Mouse (Mus musculus): ENCODE results near the gene Ankrd24. TPM values are rescaled to one million over a fixed set of nuclear protein-coding genes. Genes with fewer than 3 reads are reported as not detected.
"Not testable (repeated sequence)": the region's sequence is repeated elsewhere in the genome, so short reads cannot be mapped to it uniquely, and the experiment has no call there.

Gene Ankrd24
- polyA plus RNA-seq, 1 experiment = not detected

GRCm38 (mm10) chr10:81646015-81646555 lies 17.7 kb downstream of the Ankrd24 start:
- Histone ChIP-seq H3K27ac (ENCODE audit: insufficient read depth, low read depth, low read length) (no peak overlapping the region), H3K4me3 (ENCODE audit: insufficient read depth, low read depth, low read length) (no peak overlapping the region), H3K4me1 (ENCODE audit: control insufficient read depth, insufficient read depth, low read length) (peaks cover 20% of the 10 kb centered on the region)
- 68% methylated on average over 7 of the region's 7 CpGs for WGBS
- no peak for TF ChIP-seq POLR2A (IDR thresholded peaks at IDR 0.05; ENCODE audit: insufficient read depth, low read depth, low read length)
- TF ChIP-seq CTCF (IDR thresholded peaks at IDR 0.05; ENCODE audit: insufficient read depth, low read depth, low read length) = no peak

GRCm38 (mm10) chr10:81648803-81649775 lies 20.7 kb downstream of the Ankrd24 start, which contains the start of gene Gm10778:
TSS of gene Gm10778 (plus strand) at chr10:81649059.
- peak; percentile 29; the same call in 1 of the 2 replicates for TF ChIP-seq POLR2A (IDR thresholded peaks at IDR 0.05; ENCODE audit: insufficient read depth, low read depth, low read length)
- under 1% methylated on average over 34 of the region's 52 CpGs for WGBS
- peak within 1 kb of the TSS; percentile 77; the same call in 1 of the 2 replicates for H3K27ac ChIP-seq (ENCODE audit: insufficient read depth, low read depth, low read length)

GRCm38 (mm10) chr10:81655178-81655577 lies 26.8 kb downstream of the Ankrd24 start:
- H3K27ac ChIP-seq (ENCODE audit: insufficient read depth, low read depth, low read length) = no peak overlapping the region
- H3K4me3 ChIP-seq (ENCODE audit: insufficient read depth, low read depth, low read length) = no peak overlapping the region
- no peaks in the 10 kb centered on the region for H3K4me1 ChIP-seq (ENCODE audit: control insufficient read depth, insufficient read depth, low read length)
- 97% methylated on average over 10 of the region's 10 CpGs for WGBS
- TF ChIP-seq POLR2A (IDR thresholded peaks at IDR 0.05; ENCODE audit: insufficient read depth, low read depth, low read length) = no peak
- no peak for TF ChIP-seq CTCF (IDR thresholded peaks at IDR 0.05; ENCODE audit: insufficient read depth, low read depth, low read length)

More at GRCm38 (mm10) chr10:81648803-81649775, 20.7 kb downstream of the Ankrd24 start, which contains the start of gene Gm10778:
- peak within 1 kb of the TSS; percentile 66 for H3K4me3 ChIP-seq (ENCODE audit: insufficient read depth, low read depth, low read length)
- H3K4me1 ChIP-seq (ENCODE audit: control insufficient read depth, insufficient read depth, low read length) = not testable (repeated sequence)

GRCm38 (mm10) chr10:81656174-81656573 lies 27.8 kb downstream of the Ankrd24 start:
- no peak for TF ChIP-seq POLR2A (IDR thresholded peaks at IDR 0.05; ENCODE audit: insufficient read depth, low read depth, low read length)
- TF ChIP-seq CTCF (IDR thresholded peaks at IDR 0.05; ENCODE audit: insufficient read depth, low read depth, low read length) = no peak
- Histone ChIP-seq H3K27ac (ENCODE audit: insufficient read depth, low read depth, low read length) (no peak overlapping the region), H3K4me1 (ENCODE audit: control insufficient read depth, insufficient read depth, low read length) (no peaks in the 10 kb centered on the region), H3K4me3 (ENCODE audit: insufficient read depth, low read depth, low read length) (no peak overlapping the region)
- 96% methylated on average over 2 of the region's 2 CpGs for WGBS

GRCm38 (mm10) chr10:81687114-81687513 lies 58.8 kb downstream of the Ankrd24 start:
- H3K4me3 ChIP-seq (ENCODE audit: insufficient read depth, low read depth, low read length); H3K4me1 ChIP-seq (ENCODE audit: control insufficient read depth, insufficient read depth, low read length); H3K27ac ChIP-seq (ENCODE audit: insufficient read depth, low read depth, low read length): not testable (repeated sequence)
- WGBS = no CpG with 5 or more reads among the region's 18 CpGs

Other genes with a start within 250 kb of the Ankrd24 start
- gene Dohh, start 244.1 kb upstream of the Ankrd24 start, polyA plus RNA-seq (2012; ENCODE audit: insufficient read depth, insufficient read length, low replicate concordance, missing spikeins) = not detected in 2 replicates
- gene Gm48551, start 244.1 kb upstream of the Ankrd24 start, polyA plus RNA-seq (2012; ENCODE audit: insufficient read depth, insufficient read length, low replicate concordance, missing spikeins) = not detected in 2 replicates
- not detected in 2 replicates for gene Gm48552, start 239.5 kb upstream of the Ankrd24 start, polyA plus RNA-seq (2012; ENCODE audit: insufficient read depth, insufficient read length, low replicate concordance, missing spikeins)
- not detected in 2 replicates for gene Smim24, start 235.5 kb upstream of the Ankrd24 start, polyA plus RNA-seq (2012; ENCODE audit: insufficient read depth, insufficient read length, low replicate concordance, missing spikeins)
- gene Nfic, start 172.9 kb upstream of the Ankrd24 start, polyA plus RNA-seq (2012; ENCODE audit: insufficient read depth, insufficient read length, low replicate concordance, missing spikeins) = not detected in 2 replicates
- gene Celf5, start 145.8 kb upstream of the Ankrd24 start, polyA plus RNA-seq (2012; ENCODE audit: insufficient read depth, insufficient read length, low replicate concordance, missing spikeins) = not detected in 2 replicates
- 181 TPM in 1 of 2 replicates, not detected in the other for gene Ncln, start 132.1 kb upstream of the Ankrd24 start, polyA plus RNA-seq (2012; ENCODE audit: insufficient read depth, insufficient read length, low replicate concordance, missing spikeins)
- gene S1pr4, start 128.4 kb upstream of the Ankrd24 start, polyA plus RNA-seq (2012; ENCODE audit: insufficient read depth, insufficient read length, low replicate concordance, missing spikeins) = not detected in 2 replicates
- not detected in 2 replicates for gene Gna15, start 104.3 kb upstream of the Ankrd24 start, polyA plus RNA-seq (2012; ENCODE audit: insufficient read depth, insufficient read length, low replicate concordance, missing spikeins)
- not detected in 2 replicates for gene Gna11, start 83.3 kb upstream of the Ankrd24 start, polyA plus RNA-seq (2012; ENCODE audit: insufficient read depth, insufficient read length, low replicate concordance, missing spikeins)
- gene Aes, start 69.1 kb upstream of the Ankrd24 start, polyA plus RNA-seq (2012; ENCODE audit: insufficient read depth, insufficient read length, low replicate concordance, missing spikeins) = 1,500 TPM in 1 of 2 replicates, not detected in the other
- not detected in 2 replicates for gene Tle2, start 54.0 kb upstream of the Ankrd24 start, polyA plus RNA-seq (2012; ENCODE audit: insufficient read depth, insufficient read length, low replicate concordance, missing spikeins)
- gene Tle6, start 27.5 kb upstream of the Ankrd24 start, polyA plus RNA-seq (2012; ENCODE audit: insufficient read depth, insufficient read length, low replicate concordance, missing spikeins) = not detected in 2 replicates
- not detected in 2 replicates for gene BC025920, start 22.3 kb upstream of the Ankrd24 start, polyA plus RNA-seq (2012; ENCODE audit: insufficient read depth, insufficient read length, low replicate concordance, missing spikeins)
- not detected in 2 replicates for gene Sirt6, start 743 bp upstream of the Ankrd24 start, polyA plus RNA-seq (2012; ENCODE audit: insufficient read depth, insufficient read length, low replicate concordance, missing spikeins)
- gene Gm10778, start 20.5 kb downstream of the Ankrd24 start, polyA plus RNA-seq (2012; ENCODE audit: insufficient read depth, insufficient read length, low replicate concordance, missing spikeins) = not detected in 2 replicates
- not detected in 2 replicates for gene Zfp433, start 76.3 kb downstream of the Ankrd24 start, polyA plus RNA-seq (2012; ENCODE audit: insufficient read depth, insufficient read length, low replicate concordance, missing spikeins)
- gene Gm3055, start 142.6 kb downstream of the Ankrd24 start, polyA plus RNA-seq (2012; ENCODE audit: insufficient read depth, insufficient read length, low replicate concordance, missing spikeins) = not detected in 2 replicates
- not detected in 2 replicates for gene Gm4767, start 183.6 kb downstream of the Ankrd24 start, polyA plus RNA-seq (2012; ENCODE audit: insufficient read depth, insufficient read length, low replicate concordance, missing spikeins)
- not detected in 2 replicates for gene Gm32687, start 235.4 kb downstream of the Ankrd24 start, polyA plus RNA-seq (2012; ENCODE audit: insufficient read depth, insufficient read length, low replicate concordance, missing spikeins)